Mouse (Mus musculus) embryonic facial prominence, embryonic 14.5 days (tissue): Measurements from ENCODE around the gene Hepacam. TPM values are rescaled to one million over a fixed set of nuclear protein-coding genes. Genes with fewer than 3 reads are reported as not detected.
A peak's percentile ranks its signal among the peaks of the same experiment; 100 is the strongest.

Experiments
- ATAC-seq: fragments of 200-750 bp; cut with Nextera tagmentation; 2 replicates; pipeline ENCODE4 v1.8.0; 2017; ENCODE audit warnings: low read depth, moderate number of reproducible peaks, moderate TSS enrichment
- DNase-seq: peaks from one replicate; pipeline ENCODE4 v3.0.0-alpha.2; 2015; ENCODE audit warnings: low spot score
- H3K27ac ChIP-seq: fragments of 300-500 bp; sonication (generic); replicated peaks from 2 replicates; pipeline ENCODE4 v1.5.1; 2014; ENCODE audit warnings: low read depth, mild to moderate bottlenecking, low read length, moderate library complexity
- H3K27me3 ChIP-seq: fragments of 300-500 bp; sonication (generic); replicated peaks from 2 replicates; pipeline ENCODE4 v1.6.1; 2014; ENCODE audit warnings: low read length; ENCODE audit not compliant: control insufficient read depth, insufficient read depth
- H3K36me3 ChIP-seq: fragments of 300-500 bp; sonication (generic); 2 replicates; pipeline ENCODE4 v1.6.1; 2014; ENCODE audit warnings: low read length, mixed read lengths; ENCODE audit not compliant: control insufficient read depth, insufficient read depth
- H3K4me1 ChIP-seq: fragments of 300-500 bp; sonication (generic); 2 replicates; pipeline ENCODE4 v1.6.1; 2014; ENCODE audit warnings: antibody characterized with exemption, low read length; ENCODE audit not compliant: control insufficient read depth, insufficient read depth
- H3K4me2 ChIP-seq: fragments of 300-500 bp; sonication (generic); 2 replicates; pipeline ENCODE4 v1.6.1; 2014; ENCODE audit warnings: low read depth, mild to moderate bottlenecking, low read length, moderate library complexity, mixed read lengths
- H3K4me3 ChIP-seq: fragments of 300-500 bp; sonication (generic); 2 replicates; pipeline ENCODE4 v1.5.1; 2014; ENCODE audit warnings: low read depth, mild to moderate bottlenecking, low read length
- H3K9ac ChIP-seq: fragments of 300-500 bp; sonication (generic); 2 replicates; pipeline ENCODE4 v1.6.1; 2014; ENCODE audit warnings: low read depth, mild to moderate bottlenecking, low read length, moderate library complexity, mixed read lengths
- H3K9me3 ChIP-seq: fragments of 300-500 bp; sonication (generic); 2 replicates; pipeline ENCODE4 v1.6.1; 2016; ENCODE audit warnings: low read length; ENCODE audit not compliant: control insufficient read depth
- WGBS: fragments of 180-500 bp; shearing (Covaris S2); extraction: QIAGEN DNeasy Blood & Tissue Kit; methylation state at CpG from one replicate; pipeline ENCODE4 v1.1.7; 2014; 5-methylcytosine and 5-hydroxymethylcytosine counted together
- polyA plus RNA-seq: library from polyadenylated mRNA; unstranded; fragments of >200 nt; fragmentation: Nextera tagmentation; extraction: Ambion mirVana; gene quantifications from 2 replicates; pipeline ENCODE4 v1.2.1, GENCODE M21; 2014

Hepacam gene
- polyA plus RNA-seq, 1 experiment from 2014 or later, result 0.14 TPM

GRCm38 (mm10) chr9:37368860-37369259, 1.7 kb downstream of the Hepacam start:
- H3K4me1 ChIP-seq, result no peaks in the 10 kb centered on the region
- H3K9ac ChIP-seq, result no peak overlapping the region
- DNase-seq (no peak), ATAC-seq (no peak)
- H3K27ac ChIP-seq, result no peak overlapping the region
- 73% methylated on average over 8 of the region's 8 CpGs for WGBS
- H3K9me3 ChIP-seq, result no peaks in the 10 kb centered on the region
- H3K4me2 ChIP-seq, result no peak overlapping the region
- no peaks in the 10 kb centered on the region for H3K36me3 ChIP-seq
- no peak overlapping the region for H3K4me3 ChIP-seq
- no peaks in the 10 kb centered on the region for H3K27me3 ChIP-seq

- ATAC-seq (no peak), DNase-seq (no peak)
- H3K9me3 ChIP-seq, result no peaks in the 10 kb centered on the region
- H3K27ac ChIP-seq, result no peak overlapping the region
- H3K9ac ChIP-seq, result no peak overlapping the region
- H3K27me3 ChIP-seq, result no peaks in the 10 kb centered on the region
- no peaks in the 10 kb centered on the region for H3K4me1 ChIP-seq
- H3K4me3 ChIP-seq, result no peak overlapping the region
- WGBS, result 80% methylated on average over 7 of the region's 7 CpGs
- no peaks in the 10 kb centered on the region for H3K36me3 ChIP-seq
- H3K4me2 ChIP-seq, result no peak overlapping the region
Measured at GRCm38 (mm10) chr9:37371232-37371801, 4.2 kb downstream of the Hepacam start.

- H3K9me3 ChIP-seq, result no peaks in the 10 kb centered on the region
- no peak overlapping the region for H3K4me2 ChIP-seq
- no peak overlapping the region for H3K9ac ChIP-seq
- H3K4me1 ChIP-seq, result no peaks in the 10 kb centered on the region
- no peak overlapping the region for H3K4me3 ChIP-seq
- peak; percentile 26 for DNase-seq
- no peak overlapping the region for H3K27ac ChIP-seq
- H3K36me3 ChIP-seq, result no peaks in the 10 kb centered on the region
- ATAC-seq, result no peak
- no peaks in the 10 kb centered on the region for H3K27me3 ChIP-seq
- 89% methylated on average over 5 of the region's 5 CpGs for WGBS
Measured at GRCm38 (mm10) chr9:37375718-37376117, 8.6 kb downstream of the Hepacam start.

- WGBS, result 91% methylated on average over 6 of the region's 6 CpGs
- no peak overlapping the region for H3K27ac ChIP-seq
- no peaks in the 10 kb centered on the region for H3K9me3 ChIP-seq
- no peak overlapping the region for H3K4me2 ChIP-seq
- H3K27me3 ChIP-seq, result peaks cover 9% of the 10 kb centered on the region
- no peak overlapping the region for H3K4me3 ChIP-seq
- DNase-seq (no peak), ATAC-seq (no peak)
- H3K4me1 ChIP-seq, result no peaks in the 10 kb centered on the region
- H3K36me3 ChIP-seq, result no peaks in the 10 kb centered on the region
- no peak overlapping the region for H3K9ac ChIP-seq
Measured at GRCm38 (mm10) chr9:37383161-37383560, 16.0 kb downstream of the Hepacam start.

- peak; percentile 67 for DNase-seq
- ATAC-seq, result peak; percentile 82
- H3K9me3 ChIP-seq, result no peaks in the 10 kb centered on the region
- H3K27me3 ChIP-seq, result peaks cover 9% of the 10 kb centered on the region
- H3K4me1 ChIP-seq, result no peaks in the 10 kb centered on the region
- H3K4me2 ChIP-seq, result peak overlapping the region; percentile 94
- H3K9ac ChIP-seq, result peak overlapping the region; percentile 74
- H3K4me3 ChIP-seq, result peak overlapping the region; percentile 51
- WGBS, result 5% methylated on average over 40 of the region's 54 CpGs
- H3K27ac ChIP-seq, result no peak overlapping the region
- no peaks in the 10 kb centered on the region for H3K36me3 ChIP-seq
Measured at GRCm38 (mm10) chr9:37384284-37385182, 17.4 kb downstream of the Hepacam start.

GRCm38 (mm10) chr9:37390891-37391290, 23.7 kb downstream of the Hepacam start:
- ATAC-seq (no peak), DNase-seq (no peak)
- H3K4me3 ChIP-seq, result no peak overlapping the region
- H3K4me1 ChIP-seq, result no peaks in the 10 kb centered on the region
- H3K9ac ChIP-seq, result no peak overlapping the region
- H3K4me2 ChIP-seq, result no peak overlapping the region
- WGBS, result 75% methylated on average over 2 of the region's 2 CpGs
- H3K27me3 ChIP-seq, result no peaks in the 10 kb centered on the region; the same call in 1 of the 2 replicates
- no peak overlapping the region for H3K27ac ChIP-seq
- H3K36me3 ChIP-seq, result no peaks in the 10 kb centered on the region
- H3K9me3 ChIP-seq, result no peaks in the 10 kb centered on the region

- H3K9ac ChIP-seq, result no peak overlapping the region
- DNase-seq (no peak), ATAC-seq (no peak)
- no peak overlapping the region for H3K4me3 ChIP-seq
- H3K36me3 ChIP-seq, result no peaks in the 10 kb centered on the region
- no peaks in the 10 kb centered on the region for H3K27me3 ChIP-seq
- H3K4me2 ChIP-seq, result no peak overlapping the region
- WGBS, result 69% methylated on average over 2 of the region's 2 CpGs
- H3K4me1 ChIP-seq, result no peaks in the 10 kb centered on the region
- no peak overlapping the region for H3K27ac ChIP-seq
- H3K9me3 ChIP-seq, result no peaks in the 10 kb centered on the region
Measured at GRCm38 (mm10) chr9:37392071-37392470, 24.9 kb downstream of the Hepacam start.

- H3K4me2 ChIP-seq, result no peak overlapping the region
- H3K36me3 ChIP-seq, result no peaks in the 10 kb centered on the region
- no peaks in the 10 kb centered on the region for H3K27me3 ChIP-seq
- no peak overlapping the region for H3K27ac ChIP-seq
- no peaks in the 10 kb centered on the region for H3K9me3 ChIP-seq
- no peak overlapping the region for H3K4me3 ChIP-seq
- no peaks in the 10 kb centered on the region for H3K4me1 ChIP-seq
- 69% methylated on average over 8 of the region's 8 CpGs for WGBS
- DNase-seq, result no peak
- ATAC-seq, result no peak
- no peak overlapping the region for H3K9ac ChIP-seq
Measured at GRCm38 (mm10) chr9:37393482-37394131, 26.5 kb downstream of the Hepacam start.
